Mouse (Mus musculus) ES-E14 (cell line): ENCODE results near the gene Schip1. TPM values are rescaled to one million over a fixed set of nuclear protein-coding genes. Genes with fewer than 3 reads are reported as not detected.

Experiments used
- DNase-seq: peaks from one replicate; pipeline ENCODE4 v3.0.0-alpha.2; 2013; ENCODE audit warnings: low read depth, low spot score
- H3K27ac ChIP-seq: 2 replicates; pipeline ENCODE4 v1.5.1; 2012; ENCODE audit warnings: low read depth, mild to moderate bottlenecking, low read length, moderate library complexity, mixed read lengths; ENCODE audit not compliant: poor library complexity, insufficient read depth, severe bottlenecking
- H3K36me3 ChIP-seq: 2 replicates; pipeline ENCODE4 v1.6.1; 2012; ENCODE audit warnings: mild to moderate bottlenecking, low read length, moderate library complexity, mixed read lengths; ENCODE audit not compliant: control insufficient read depth, poor library complexity, insufficient read depth, severe bottlenecking
- H3K4me1 ChIP-seq, 2 experiments: fragments of 150-350 bp in 1 of 2; sonication (generic) in 1 of 2; 2 replicates each; pipeline ENCODE4 v1.6.1; 2012; ENCODE audit warnings: low read length in 2 of 2, mild to moderate bottlenecking in 1 of 2, mixed read lengths in 1 of 2; ENCODE audit not compliant: control insufficient read depth in 2 of 2, insufficient read depth in 2 of 2, poor library complexity in 1 of 2
- H3K4me3 ChIP-seq, 2 experiments: fragments of 150-350 bp in 1 of 2; sonication (generic) in 1 of 2; 2 replicates each; pipeline ENCODE4 v1.5.1; 2012; ENCODE audit warnings: low read length in 2 of 2, low read depth in 1 of 2, mild to moderate bottlenecking in 1 of 2, mixed read lengths in 1 of 2; ENCODE audit not compliant: insufficient read depth in 1 of 2, poor library complexity in 1 of 2, severe bottlenecking in 1 of 2
- H3K9ac ChIP-seq: 2 replicates; pipeline ENCODE4 v1.6.1; 2012; ENCODE audit warnings: low read depth, mild to moderate bottlenecking, low read length, mixed read lengths; ENCODE audit not compliant: poor library complexity, insufficient read depth, severe bottlenecking
- H3K9me3 ChIP-seq: fragments of 150-350 bp; sonication (generic); 2 replicates; pipeline ENCODE4 v1.6.1; 2012; ENCODE audit warnings: low read depth, mild to moderate bottlenecking, low read length; ENCODE audit not compliant: control insufficient read depth, insufficient read depth
- CHD2 ChIP-seq: IDR thresholded peaks from 2 replicates; pipeline ENCODE4 v1.6.1; 2014; ENCODE audit warnings: mild to moderate bottlenecking, low read depth, low read length, inconsistent platforms
- HCFC1 ChIP-seq: IDR thresholded peaks from 2 replicates; pipeline ENCODE4 v1.6.1; 2012; ENCODE audit warnings: low read length, inconsistent platforms, borderline replicate concordance; ENCODE audit not compliant: insufficient read depth
- MAFK ChIP-seq: IDR thresholded peaks from 2 replicates; pipeline ENCODE4 v1.6.1; 2014; ENCODE audit warnings: mild to moderate bottlenecking, low read depth, low read length, inconsistent platforms; ENCODE audit not compliant: insufficient read depth
- ZC3H11A ChIP-seq: IDR thresholded peaks from 2 replicates; pipeline ENCODE4 v1.6.1; 2012; ENCODE audit warnings: low read depth, mild to moderate bottlenecking, inconsistent platforms, low read length, borderline replicate concordance
- ZNF384 ChIP-seq: IDR thresholded peaks from 2 replicates; pipeline ENCODE4 v1.6.1; 2012; ENCODE audit warnings: low read depth, low read length, inconsistent platforms
- in situ Hi-C, 2 experiments: fragments of 600-800 bp; cut with MboI; formaldehyde crosslinking; loops; one replicate each; pipeline ENCODE4 v1.15.1; 2025; ENCODE audit warnings: low sequenced_read_pairs in 2 of 2, inconsistent platforms in 1 of 2; ENCODE audit not compliant: unreplicated experiment in 2 of 2
- total RNA-seq: library from RNA; depleted of rRNA; stranded (reverse); fragments of 300-350 nt; gene quantifications from 2 replicates; pipeline ENCODE4 v1.2.3, GENCODE M21; 2012

Gene Schip1
- total RNA-seq, 1 experiment: 38.3 TPM

DNA sequence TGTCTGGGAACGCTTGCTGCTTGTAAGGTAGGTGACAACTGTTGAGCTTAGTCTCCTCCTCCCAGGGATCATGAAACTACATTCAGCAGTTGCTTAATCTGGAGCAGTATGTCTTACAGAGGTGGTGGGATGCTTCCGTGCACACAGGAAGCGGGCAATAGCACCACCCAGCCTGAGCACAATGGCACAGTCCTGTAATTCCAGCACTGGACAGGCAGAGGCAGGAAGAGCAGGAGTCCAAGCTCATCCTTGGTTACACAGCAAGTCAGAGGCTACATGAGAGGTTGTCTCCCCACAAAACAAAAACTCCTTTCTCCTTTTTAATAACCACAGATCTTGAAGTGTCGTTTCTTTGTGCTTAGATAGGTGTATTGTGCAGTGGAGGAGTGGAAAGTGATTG, 447.1 kb downstream of the Schip1 start:
- Histone ChIP-seq H3K4me3 (no peak overlapping the region), H3K9me3 (no peaks in the 10 kb centered on the region), H3K36me3 (peaks cover 12% of the 10 kb centered on the region; the same call in 1 of the 2 replicates), H3K4me1 (peaks cover 2 to 19% of the 10 kb centered on the region in 2 experiments; a peak in 3 of 4 replicates), H3K27ac (no peak overlapping the region), H3K9ac (no peak overlapping the region)
- in situ Hi-C loops: no loop called here
- no peak for DNase-seq
- TF ChIP-seq ZNF384 (no peak), CHD2 (no peak), ZC3H11A (no peak), HCFC1 (no peak), MAFK (no peak)

DNA sequence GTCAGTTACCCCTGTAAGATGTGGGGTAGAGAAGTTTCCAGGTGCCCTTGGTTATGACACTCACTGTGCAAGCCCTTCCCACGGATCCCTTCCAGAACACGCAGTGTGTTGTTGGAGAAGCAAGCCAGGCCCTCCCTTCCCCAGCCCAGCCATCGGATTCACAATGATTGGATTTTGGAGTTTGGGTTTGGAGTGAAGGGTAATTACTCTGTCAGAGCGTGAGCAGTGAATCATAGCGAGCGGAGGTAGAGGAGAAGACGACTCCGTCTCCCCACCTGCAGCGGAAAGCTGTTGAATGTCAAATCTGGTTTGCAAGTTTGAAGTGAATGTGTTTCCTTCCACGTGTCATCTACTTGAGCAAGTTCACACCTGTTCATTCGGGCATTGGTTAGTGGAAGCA, 447.7 kb downstream of the Schip1 start:
- Histone ChIP-seq H3K4me1 (peaks cover 2 to 19% of the 10 kb centered on the region in 2 experiments; a peak in 3 of 4 replicates), H3K9me3 (no peaks in the 10 kb centered on the region), H3K27ac (no peak overlapping the region), H3K4me3 (no peak overlapping the region), H3K36me3 (peaks cover 10% of the 10 kb centered on the region; the same call in 1 of the 2 replicates), H3K9ac (no peak overlapping the region)
- in situ Hi-C loops: no loop called here
- no peak for DNase-seq
- TF ChIP-seq ZC3H11A (no peak), MAFK (no peak), ZNF384 (no peak), HCFC1 (no peak), CHD2 (no peak)

DNA sequence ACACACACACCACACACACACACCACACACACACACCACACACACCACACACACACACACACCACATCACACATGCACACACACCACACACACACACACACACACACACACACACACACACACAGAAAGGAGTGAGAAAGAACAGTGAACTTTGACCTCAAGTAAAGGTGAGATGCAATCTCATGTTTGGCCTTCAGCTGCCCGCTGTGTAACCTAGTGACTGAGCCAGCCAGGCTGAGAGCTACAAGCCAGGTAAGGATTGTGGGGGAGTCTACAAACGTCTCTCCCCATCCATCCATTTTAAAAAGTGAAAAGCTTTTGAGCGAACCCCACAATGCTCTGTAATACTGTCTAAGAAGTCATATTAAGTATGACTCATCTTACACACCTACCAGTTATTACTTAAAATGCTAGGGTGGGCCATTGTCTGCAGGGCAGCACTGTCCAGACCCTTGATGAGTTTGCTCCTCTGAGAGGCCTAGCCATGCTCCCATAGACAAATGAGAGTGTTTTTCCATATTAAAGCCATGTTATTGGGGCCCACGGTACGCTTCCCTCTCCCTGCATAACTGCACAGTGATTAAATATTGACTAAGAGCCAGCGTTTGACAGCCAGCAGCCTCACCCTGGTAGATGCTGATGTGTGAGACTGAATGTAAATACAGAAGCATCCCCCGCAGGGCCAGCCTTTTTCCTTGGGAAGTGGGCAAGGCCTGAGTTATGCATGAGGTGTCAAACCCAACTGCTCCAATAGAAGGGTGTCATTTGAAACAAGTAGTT, 448.9 kb downstream of the Schip1 start:
- Histone ChIP-seq H3K4me3 (no peak overlapping the region), H3K27ac (no peak overlapping the region), H3K9ac (no peak overlapping the region), H3K4me1 (peaks cover 2 to 19% of the 10 kb centered on the region in 2 experiments; a peak in 3 of 4 replicates), H3K36me3 (peaks cover 10% of the 10 kb centered on the region; the same call in 1 of the 2 replicates), H3K9me3 (no peaks in the 10 kb centered on the region)
- in situ Hi-C loops: no loop called here
- no peak for DNase-seq
- TF ChIP-seq ZC3H11A: no peak
- no peak for TF ChIP-seq HCFC1
- TF ChIP-seq MAFK: no peak
- no peak for TF ChIP-seq ZNF384
- TF ChIP-seq CHD2: no peak

DNA sequence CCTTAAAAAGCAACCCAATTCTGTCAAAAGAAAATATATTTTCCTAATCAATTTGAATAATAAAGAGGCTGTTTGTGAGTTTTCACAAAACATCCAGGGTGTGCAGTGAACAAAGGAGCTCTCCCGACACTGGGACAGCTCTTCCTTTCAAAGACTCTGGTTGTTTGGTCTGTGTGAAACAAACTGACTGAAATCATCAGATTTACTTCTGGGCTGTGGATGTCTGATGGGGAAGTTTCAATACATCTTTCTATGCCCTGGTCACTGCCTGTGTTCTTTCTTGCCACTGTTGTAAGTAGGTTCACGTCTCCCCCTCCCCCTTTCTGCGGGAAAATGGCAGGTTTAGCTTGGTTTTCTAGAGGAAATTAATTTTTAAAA, 449.5 kb downstream of the Schip1 start:
- Histone ChIP-seq H3K4me3 (no peak overlapping the region), H3K9me3 (no peaks in the 10 kb centered on the region), H3K9ac (no peak overlapping the region), H3K4me1 (peaks cover 2 to 19% of the 10 kb centered on the region in 2 experiments; a peak in 3 of 4 replicates), H3K36me3 (peaks cover 10% of the 10 kb centered on the region; the same call in 1 of the 2 replicates), H3K27ac (no peak overlapping the region)
- no peak for TF ChIP-seq CHD2
- DNase-seq: no peak
- in situ Hi-C loops: no loop called here

DNA sequence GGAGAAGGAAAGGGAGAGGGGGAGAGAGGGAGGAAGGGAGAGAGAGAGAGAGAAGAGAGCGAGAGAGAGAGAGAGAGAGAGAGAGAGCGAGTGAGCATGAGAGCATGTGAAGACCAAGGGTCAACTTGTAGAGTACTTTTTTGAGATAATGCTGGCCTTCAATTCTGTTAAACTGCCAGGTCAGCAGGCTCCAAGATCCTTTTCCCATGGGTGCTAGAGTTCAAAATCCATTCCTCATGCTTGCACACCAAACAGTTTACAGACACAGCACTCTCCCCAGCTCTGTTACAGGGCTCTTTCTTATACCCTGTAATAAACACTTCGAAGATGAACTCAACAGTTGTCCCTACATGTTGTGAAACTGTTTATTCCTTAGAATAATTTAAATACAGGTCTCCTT, 450.1 kb downstream of the Schip1 start:
- Histone ChIP-seq H3K9ac (no peak overlapping the region), H3K9me3 (no peaks in the 10 kb centered on the region), H3K4me1 (peaks cover 2 to 19% of the 10 kb centered on the region in 2 experiments; a peak in 3 of 4 replicates), H3K36me3 (peaks cover 7% of the 10 kb centered on the region; the same call in 1 of the 2 replicates), H3K27ac (no peak overlapping the region), H3K4me3 (no peak overlapping the region)
- in situ Hi-C loops: no loop called here
- no peak for DNase-seq
- TF ChIP-seq ZNF384 (no peak), MAFK (no peak), HCFC1 (no peak), ZC3H11A (no peak), CHD2 (no peak)
